Mouse (Mus musculus): ENCODE measurements around the gene Atrnl1. TPM values are rescaled to one million over a fixed set of nuclear protein-coding genes. Genes with fewer than 3 reads are reported as not detected.

Gene Atrnl1
- total and polyA plus RNA-seq, 2 experiments from 2014 or later: 5.4 to 60.5 TPM

DNA sequence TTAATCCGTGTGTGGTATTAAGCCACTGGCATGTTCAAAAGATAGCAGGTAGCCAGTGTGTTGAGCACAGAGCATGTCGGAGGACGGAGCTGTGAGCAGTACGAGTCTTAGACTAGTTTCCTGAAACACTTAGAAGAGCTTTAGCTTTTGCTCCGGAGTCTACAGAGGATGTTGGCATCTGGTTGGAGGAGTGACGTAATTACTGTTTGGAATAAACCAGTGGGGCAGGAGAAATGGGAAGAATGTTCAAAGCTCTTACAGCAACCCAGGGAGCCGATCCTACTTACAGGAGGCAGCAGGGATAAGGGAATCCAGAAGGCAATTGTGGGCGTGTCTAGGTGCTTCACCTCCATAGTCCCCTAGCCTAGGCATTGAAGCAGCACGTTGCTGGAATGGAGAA, 21.3 kb upstream of the Atrnl1 start:
- Histone ChIP-seq H3K4me3 (ENCODE audit: low read depth, low read length) (no peak overlapping the region), H3K36me3 (ENCODE audit: insufficient read depth, low read length) (no peaks in the 10 kb centered on the region), H3K4me1 (ENCODE audit: insufficient read depth, low read length) (no peaks in the 10 kb centered on the region), H3K4me2 (ENCODE audit: low read depth, low read length, poor library complexity, severe bottlenecking) (no peak overlapping the region), H3K27me3 (ENCODE audit: insufficient read depth, low read length) (no peaks in the 10 kb centered on the region), H3K27ac (ENCODE audit: low read depth, low read length) (no peak overlapping the region), H3K9ac (replicated peaks; ENCODE audit: low read length, poor library complexity, severe bottlenecking) (no peak overlapping the region), H3K9me3 (ENCODE audit: low read length) (no peaks in the 10 kb centered on the region)
- DNase-seq (ENCODE audit: low spot score): no peak
- TF ChIP-seq CTCF (IDR thresholded peaks at IDR 0.05): no peak
- no peak for ATAC-seq (ENCODE audit: low FRiP score)
- 59% methylated on average over 9 of the region's 9 CpGs for WGBS

DNA sequence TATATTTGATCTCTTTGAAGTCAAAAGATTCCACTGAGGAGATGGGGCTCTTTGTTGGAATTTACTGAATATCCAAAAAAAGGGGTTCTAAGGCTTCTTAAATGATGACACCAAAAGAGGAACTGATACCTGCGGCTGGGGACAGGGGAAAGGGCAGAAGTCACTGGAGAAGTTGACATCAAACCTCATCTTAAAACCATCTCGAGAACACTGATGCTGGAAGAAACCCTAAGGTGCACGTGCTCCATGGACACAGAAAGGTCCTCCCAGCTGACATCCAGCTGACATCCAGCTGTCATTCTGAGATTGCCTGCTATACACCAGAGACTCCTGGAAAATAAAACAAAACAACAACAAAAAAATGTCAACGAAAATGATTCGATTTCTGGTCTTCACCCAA, 19.9 kb upstream of the Atrnl1 start:
- WGBS: 70% methylated on average over 5 of the region's 5 CpGs
- DNase-seq (ENCODE audit: low spot score): no peak

DNA sequence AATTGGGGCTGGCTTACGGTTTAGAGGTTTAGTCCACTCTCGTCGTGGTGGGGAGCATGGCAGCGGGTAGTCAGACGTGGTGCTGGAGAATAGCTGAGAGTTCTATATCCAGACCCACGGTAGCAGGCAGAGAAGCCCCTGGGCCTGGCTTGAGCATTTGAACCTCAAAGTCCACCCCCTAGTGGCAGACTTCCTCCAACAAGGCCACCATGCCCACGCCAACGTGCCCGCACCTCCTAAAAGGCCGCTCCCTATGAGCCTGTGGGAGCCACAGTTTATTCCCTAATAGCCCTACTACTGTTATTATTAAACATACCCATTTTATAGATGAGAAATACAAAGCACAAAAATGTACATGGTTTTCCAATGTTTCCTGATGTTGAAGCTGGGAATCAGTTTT, 19.2 kb upstream of the Atrnl1 start:
- H3K27ac ChIP-seq (ENCODE audit: low read depth, low read length): no peak overlapping the region
- no peak for ATAC-seq (ENCODE audit: low FRiP score)
- no peak for DNase-seq (ENCODE audit: low spot score)
- no peak overlapping the region for H3K4me2 ChIP-seq (ENCODE audit: low read depth, low read length, poor library complexity, severe bottlenecking)
- no peak overlapping the region for H3K9ac ChIP-seq (replicated peaks; ENCODE audit: low read length, poor library complexity, severe bottlenecking)
- H3K9me3 ChIP-seq (ENCODE audit: low read length): no peaks in the 10 kb centered on the region
- 82% methylated on average over 10 of the region's 10 CpGs for WGBS
- no peak for TF ChIP-seq CTCF (IDR thresholded peaks at IDR 0.05)
- H3K27me3 ChIP-seq (ENCODE audit: insufficient read depth, low read length): no peaks in the 10 kb centered on the region
- H3K4me3 ChIP-seq (ENCODE audit: low read depth, low read length): no peak overlapping the region
- no peaks in the 10 kb centered on the region for H3K4me1 ChIP-seq (ENCODE audit: insufficient read depth, low read length)
- H3K36me3 ChIP-seq (ENCODE audit: insufficient read depth, low read length): no peaks in the 10 kb centered on the region

More for the DNA sequence above, 19.9 kb upstream of the Atrnl1 start:
- ATAC-seq (ENCODE audit: low FRiP score): no peak
- Histone ChIP-seq H3K4me3 (ENCODE audit: low read depth, low read length) (no peak overlapping the region), H3K27ac (ENCODE audit: low read depth, low read length) (no peak overlapping the region), H3K9ac (replicated peaks; ENCODE audit: low read length, poor library complexity, severe bottlenecking) (no peak overlapping the region), H3K36me3 (ENCODE audit: insufficient read depth, low read length) (no peaks in the 10 kb centered on the region), H3K4me1 (ENCODE audit: insufficient read depth, low read length) (no peaks in the 10 kb centered on the region), H3K27me3 (ENCODE audit: insufficient read depth, low read length) (no peaks in the 10 kb centered on the region), H3K4me2 (ENCODE audit: low read depth, low read length, poor library complexity, severe bottlenecking) (no peak overlapping the region), H3K9me3 (ENCODE audit: low read length) (no peaks in the 10 kb centered on the region)
- no peak for TF ChIP-seq CTCF (IDR thresholded peaks at IDR 0.05)

DNA sequence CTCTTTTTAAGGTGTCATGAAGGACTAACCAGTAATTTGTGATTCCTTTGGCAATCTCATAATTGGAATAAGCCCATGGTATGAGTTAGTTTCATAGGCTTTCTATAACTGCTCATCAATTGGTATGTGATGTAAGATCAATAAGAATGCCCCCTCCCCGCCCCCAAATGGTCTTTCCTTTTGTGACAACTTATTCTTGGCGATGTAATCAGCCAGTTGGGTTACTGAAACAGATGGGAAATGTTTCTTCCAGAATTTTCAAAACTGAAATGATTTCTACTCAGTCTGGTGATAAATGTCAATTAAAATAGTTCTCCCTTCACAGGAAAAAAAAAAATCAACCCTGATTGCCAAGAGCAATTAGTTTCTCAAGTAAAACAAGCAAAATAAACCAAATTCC, 18.5 kb upstream of the Atrnl1 start:
- no peaks in the 10 kb centered on the region for H3K36me3 ChIP-seq (ENCODE audit: insufficient read depth, low read length)
- H3K27me3 ChIP-seq (ENCODE audit: insufficient read depth, low read length): no peaks in the 10 kb centered on the region
- TF ChIP-seq CTCF (IDR thresholded peaks at IDR 0.05): no peak
- DNase-seq (ENCODE audit: low spot score) (no peak), ATAC-seq (ENCODE audit: low FRiP score) (no peak)
- H3K27ac ChIP-seq (ENCODE audit: low read depth, low read length): no peak overlapping the region
- H3K4me3 ChIP-seq (ENCODE audit: low read depth, low read length): no peak overlapping the region
- no peaks in the 10 kb centered on the region for H3K9me3 ChIP-seq (ENCODE audit: low read length)
- H3K4me1 ChIP-seq (ENCODE audit: insufficient read depth, low read length): no peaks in the 10 kb centered on the region
- H3K9ac ChIP-seq (replicated peaks; ENCODE audit: low read length, poor library complexity, severe bottlenecking): no peak overlapping the region
- H3K4me2 ChIP-seq (ENCODE audit: low read depth, low read length, poor library complexity, severe bottlenecking): no peak overlapping the region
- 89% methylated on average over 2 of the region's 2 CpGs for WGBS

DNA sequence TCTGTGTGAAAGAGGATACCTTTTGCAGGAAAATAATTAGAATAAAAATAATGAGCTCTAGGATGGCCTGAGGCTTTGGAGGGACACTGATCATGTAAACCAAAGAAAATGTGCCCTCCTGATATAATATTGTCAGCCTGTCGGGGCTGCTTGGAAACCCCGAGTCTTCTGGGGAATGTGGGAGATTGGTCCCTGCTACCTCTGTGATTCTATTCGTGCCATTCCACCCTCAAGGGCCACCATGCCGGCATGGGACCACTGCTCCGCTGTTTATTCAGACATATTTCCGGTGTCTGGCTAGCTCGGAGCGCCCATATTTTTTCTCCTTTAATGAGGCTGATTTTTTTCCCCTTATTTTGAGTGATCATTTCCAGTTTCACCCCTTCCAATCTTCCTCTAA, 11.7 kb upstream of the Atrnl1 start:
- H3K4me3 ChIP-seq (ENCODE audit: low read depth, low read length): no peak overlapping the region
- 51% methylated on average over 8 of the region's 8 CpGs for WGBS
- DNase-seq (ENCODE audit: low spot score) (no peak), ATAC-seq (ENCODE audit: low FRiP score) (no peak)
- H3K4me2 ChIP-seq (ENCODE audit: low read depth, low read length, poor library complexity, severe bottlenecking): no peak overlapping the region
- H3K27ac ChIP-seq (ENCODE audit: low read depth, low read length): no peak overlapping the region
- H3K9me3 ChIP-seq (ENCODE audit: low read length): no peaks in the 10 kb centered on the region
- no peaks in the 10 kb centered on the region for H3K27me3 ChIP-seq (ENCODE audit: insufficient read depth, low read length)
- H3K4me1 ChIP-seq (ENCODE audit: insufficient read depth, low read length): no peaks in the 10 kb centered on the region; the same call in 1 of the 2 replicates
- H3K9ac ChIP-seq (replicated peaks; ENCODE audit: low read length, poor library complexity, severe bottlenecking): no peak overlapping the region
- H3K36me3 ChIP-seq (ENCODE audit: insufficient read depth, low read length): no peaks in the 10 kb centered on the region
- no peak for TF ChIP-seq CTCF (IDR thresholded peaks at IDR 0.05)

DNA sequence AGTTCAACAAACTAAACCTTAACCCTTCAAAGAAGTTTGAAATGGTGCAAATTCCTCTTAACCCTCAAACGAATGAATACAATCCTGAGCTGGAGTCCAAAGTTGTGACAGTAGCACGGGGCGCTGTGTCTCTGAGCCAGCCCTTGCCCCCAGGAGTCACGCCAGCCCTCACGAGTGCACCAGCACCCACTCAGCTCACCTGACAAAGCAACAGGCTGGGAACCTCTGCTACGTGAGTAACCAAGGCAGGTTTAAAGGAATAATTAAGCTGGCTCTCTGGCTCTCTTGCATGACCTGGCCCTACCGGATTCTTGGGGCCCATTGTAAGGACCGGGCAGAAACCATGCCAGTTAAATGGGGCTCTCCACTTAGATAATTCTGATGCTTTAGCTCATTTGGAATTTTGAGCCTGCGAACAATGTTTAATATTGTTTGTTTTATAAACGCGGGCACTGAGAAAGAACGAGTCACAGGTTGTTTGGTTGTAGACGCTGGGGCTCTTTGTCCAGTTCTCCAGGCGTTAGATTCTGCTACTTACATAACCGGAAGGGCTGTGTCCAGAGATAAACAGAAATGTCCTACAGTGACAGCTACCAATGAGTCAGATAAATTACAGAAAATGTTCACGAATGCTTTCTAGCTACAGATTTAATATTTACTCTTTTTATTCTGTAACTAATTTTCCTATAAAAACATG, 10.5 kb upstream of the Atrnl1 start:
- no peak overlapping the region for H3K4me3 ChIP-seq (ENCODE audit: low read depth, low read length)
- H3K27me3 ChIP-seq (ENCODE audit: insufficient read depth, low read length): no peaks in the 10 kb centered on the region
- no peak overlapping the region for H3K9ac ChIP-seq (replicated peaks; ENCODE audit: low read length, poor library complexity, severe bottlenecking)
- H3K36me3 ChIP-seq (ENCODE audit: insufficient read depth, low read length): no peaks in the 10 kb centered on the region
- 69% methylated on average over 16 of the region's 16 CpGs for WGBS
- no peak overlapping the region for H3K27ac ChIP-seq (ENCODE audit: low read depth, low read length)
- DNase-seq (ENCODE audit: low spot score) (no peak), ATAC-seq (ENCODE audit: low FRiP score) (no peak)
- H3K9me3 ChIP-seq (ENCODE audit: low read length): no peaks in the 10 kb centered on the region
- H3K4me2 ChIP-seq (ENCODE audit: low read depth, low read length, poor library complexity, severe bottlenecking): no peak overlapping the region
- no peaks in the 10 kb centered on the region; the same call in 1 of the 2 replicates for H3K4me1 ChIP-seq (ENCODE audit: insufficient read depth, low read length)
- no peak for TF ChIP-seq CTCF (IDR thresholded peaks at IDR 0.05)
